Mouse (Mus musculus): Measurements from ENCODE around the gene Gm7324.
"Not testable (repeated sequence)": the region's sequence is repeated elsewhere in the genome, so short reads cannot be mapped to it uniquely, and the experiment has no call there.

Gm7324 gene
- long read RNA-seq, experiment 1, result 0 reads
- long read RNA-seq, experiment 2, partial matches to known transcripts, result 0 of 1 reads
- long read RNA-seq, experiment 2, other reads (novel, unspliced or antisense), result 0 of 1 reads

GRCm38 (mm10) chr14:43697621-43698020 lies at the start of gene Gm7324:
Gene Gm7324, plus strand, starts transcription at chr14:43697828.
- intact Hi-C loops (cut with DNase I), result not testable (repeated sequence)

DNA sequence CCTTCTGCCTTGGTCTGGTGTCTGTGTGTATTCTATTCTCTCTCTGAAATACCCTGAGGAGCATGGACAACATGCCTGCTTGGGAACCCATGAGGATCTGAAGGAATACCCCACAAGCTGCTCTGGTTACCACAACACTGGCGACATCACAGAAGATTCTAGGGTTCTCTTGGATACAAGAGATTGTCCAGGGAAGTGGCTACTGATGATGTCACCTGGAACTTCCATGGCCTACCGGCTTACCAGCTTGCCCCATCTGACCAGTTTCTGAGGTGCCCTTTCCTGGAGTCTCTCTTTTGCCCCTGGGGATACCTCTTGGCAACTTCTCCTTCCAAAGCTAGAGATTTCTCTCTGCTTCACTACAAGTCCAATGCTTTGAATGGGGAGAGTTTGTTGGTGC lies 20.5 kb upstream of the Gm7324 start, which contains the start of gene Gm8165:
Gm8165 (minus strand) TSS at position 101 of the 400 bp plus-strand sequence.
- intact Hi-C loops (cut with DNase I), result not testable (repeated sequence)

- intact Hi-C loops (cut with DNase I), result not testable (repeated sequence)
These were observed 29.8 kb downstream of the Gm7324 start, which contains the start of gene Gm16506 for GRCm38 (mm10) chr14:43727385-43727784. Gene Gm16506, minus strand, starts transcription at chr14:43727485.

GRCm38 (mm10) chr14:43747566-43747965 lies 49.9 kb downstream of the Gm7324 start, which contains the start of gene Gm6526:
Gene Gm6526, plus strand, starts transcription at chr14:43747866.
- intact Hi-C loops (cut with DNase I), result not testable (repeated sequence)

Data from adrenal gland (tissue).